Mouse (Mus musculus) heart, adult 2 months (tissue): ENCODE results near the gene Qrsl1. TPM values are rescaled to one million over a fixed set of nuclear protein-coding genes. Genes with fewer than 3 reads are reported as not detected.

Source experiments
- DNase-seq, 2 experiments: peaks; one replicate each; pipeline ENCODE4 v3.0.0; 2021
- H3K27ac ChIP-seq: fragments of 200-600 bp; 2 replicates; pipeline ENCODE4 v1.8.1; 2022
- H3K27me3 ChIP-seq: fragments of 200-500 bp; 2 replicates; pipeline ENCODE4 v1.6.1; 2012; ENCODE audit warnings: mild to moderate bottlenecking, low read length, inconsistent platforms, mixed read lengths; ENCODE audit not compliant: control insufficient read depth, insufficient read depth
- H3K36me3 ChIP-seq: fragments of 200-500 bp; 2 replicates; pipeline ENCODE4 v1.6.1; 2012; ENCODE audit warnings: low read length, inconsistent platforms; ENCODE audit not compliant: control insufficient read depth, insufficient read depth
- H3K4me1 ChIP-seq: fragments of 200-500 bp; 2 replicates; pipeline ENCODE4 v1.6.1; 2011; ENCODE audit warnings: low read length; ENCODE audit not compliant: control insufficient read depth, insufficient read depth
- H3K4me3 ChIP-seq: fragments of 200-600 bp; 2 replicates; pipeline ENCODE4 v1.8.1; 2022
- H3K79me2 ChIP-seq: fragments of 200-500 bp; replicated peaks from 2 replicates; pipeline ENCODE4 v1.6.1; 2012; ENCODE audit warnings: mild to moderate bottlenecking, inconsistent platforms, low read length, moderate library complexity, mixed read lengths; ENCODE audit not compliant: control insufficient read depth, insufficient read depth
- H3K9ac ChIP-seq: fragments of 200-500 bp; 2 replicates; pipeline ENCODE4 v1.6.1; 2012; ENCODE audit warnings: low read depth, mild to moderate bottlenecking, control low read depth, inconsistent platforms, low read length, mixed read lengths
- CTCF ChIP-seq: fragments of 200-600 bp; IDR thresholded peaks from 2 replicates; pipeline ENCODE4 v1.8.1; 2022; ENCODE audit warnings: antibody characterized with exemption, mild to moderate bottlenecking, moderate library complexity
- EP300 ChIP-seq: fragments of 200-500 bp; IDR thresholded peaks from 2 replicates; pipeline ENCODE4 v1.6.1; 2011; ENCODE audit warnings: low read depth, low read length, control low read depth; ENCODE audit not compliant: insufficient read depth
- POLR2A ChIP-seq: fragments of 200-500 bp; IDR thresholded peaks from 2 replicates; pipeline ENCODE4 v1.6.1; 2011; ENCODE audit warnings: mild to moderate bottlenecking, low read depth, low read length, control low read depth; ENCODE audit not compliant: insufficient read depth
- WGBS: fragments of 180-500 bp; shearing (Covaris S2); methylation state at CpG from one replicate; pipeline ENCODE4 v1.1.7; 2018; 5-methylcytosine and 5-hydroxymethylcytosine counted together
- intact Hi-C: fragments of 180-260 bp; cut with DNase I; formaldehyde crosslinking; loops from one replicate; pipeline ENCODE4 v1.15.1; 2025
- polyA plus RNA-seq: library from polyadenylated mRNA; depleted of rRNA; stranded (reverse); fragments of >200 nt; gene quantifications from 2 replicates; pipeline ENCODE4 v1.2.3, GENCODE M21; 2012
- total RNA-seq, 2 experiments: library from RNA; stranded (reverse); gene quantifications; 2 replicates each; pipeline ENCODE4 v1.2.3; 2021

Gene Qrsl1
- total and polyA plus RNA-seq, 3 experiments: 23.9 to 29.2 (median 25.0) TPM

GRCm38 (mm10) chr10:43910032-43910872 lies 8.7 kb upstream of the Qrsl1 start:
- WGBS: 77% methylated on average over 12 of the region's 12 CpGs
- no peaks in the 10 kb centered on the region; the same call in 1 of the 2 replicates for H3K36me3 ChIP-seq
- H3K79me2 ChIP-seq: no peaks in the 10 kb centered on the region
- H3K4me1 ChIP-seq: no peaks in the 10 kb centered on the region
- TF ChIP-seq POLR2A (no peak), EP300 (no peak), CTCF (no peak)
- H3K27me3 ChIP-seq: no peaks in the 10 kb centered on the region
- H3K4me3 ChIP-seq: no peak overlapping the region
- intact Hi-C loops: no loop called here
- H3K9ac ChIP-seq: no peak overlapping the region
- H3K27ac ChIP-seq: no peak overlapping the region
- no peak for DNase-seq

- 90% methylated on average over 1 of the region's 1 CpGs for WGBS
- H3K27ac ChIP-seq: no peak overlapping the region
- no peak for DNase-seq
- intact Hi-C loops: no loop called here
- no peak overlapping the region for H3K9ac ChIP-seq
- no peak for TF ChIP-seq POLR2A
- TF ChIP-seq CTCF: no peak
- TF ChIP-seq EP300: no peak
- peaks cover 1% of the 10 kb centered on the region; the same call in 1 of the 2 replicates for H3K4me1 ChIP-seq
- H3K4me3 ChIP-seq: no peak overlapping the region
- no peaks in the 10 kb centered on the region for H3K36me3 ChIP-seq
- H3K79me2 ChIP-seq: no peaks in the 10 kb centered on the region
- H3K27me3 ChIP-seq: no peaks in the 10 kb centered on the region
Measured at GRCm38 (mm10) chr10:43904569-43904968, 3.0 kb upstream of the Qrsl1 start.

GRCm38 (mm10) chr10:43900883-43901570 lies 518 bp downstream of the Qrsl1 start:
- no peaks in the 10 kb centered on the region for H3K79me2 ChIP-seq
- H3K27me3 ChIP-seq: no peaks in the 10 kb centered on the region
- TF ChIP-seq EP300 (0 out of 2 replicates have a peak, but pooled peaks have one; percentile 10), POLR2A (no peak), CTCF (no peak)
- intact Hi-C loops: loop anchor here (1.0 kb wide), 1 partner anchor 361 kb away; the partner anchor contains the start of gene 1700021F05Rik
- peak overlapping the region; percentile 79 for H3K4me3 ChIP-seq
- no peak for DNase-seq
- H3K9ac ChIP-seq: peak overlapping the region; percentile 83
- 5% methylated on average over 30 of the region's 30 CpGs for WGBS
- H3K36me3 ChIP-seq: no peaks in the 10 kb centered on the region
- peaks cover 1% of the 10 kb centered on the region; the same call in 1 of the 2 replicates for H3K4me1 ChIP-seq
- peak overlapping the region; percentile 91 for H3K27ac ChIP-seq

GRCm38 (mm10) chr10:43898276-43898675 lies 3.3 kb downstream of the Qrsl1 start:
- Histone ChIP-seq H3K4me1 (peaks cover 1% of the 10 kb centered on the region; the same call in 1 of the 2 replicates), H3K4me3 (no peak overlapping the region), H3K27ac (no peak overlapping the region), H3K79me2 (no peaks in the 10 kb centered on the region), H3K9ac (no peak overlapping the region), H3K27me3 (no peaks in the 10 kb centered on the region), H3K36me3 (no peaks in the 10 kb centered on the region)
- DNase-seq: no peak
- intact Hi-C loops: no loop called here
- 84% methylated on average over 7 of the region's 7 CpGs for WGBS
- TF ChIP-seq CTCF (no peak), EP300 (no peak), POLR2A (no peak)

- WGBS: 95% methylated on average over 8 of the region's 8 CpGs
- no peak for DNase-seq
- H3K36me3 ChIP-seq: no peaks in the 10 kb centered on the region
- intact Hi-C loops: no loop called here
- no peak for TF ChIP-seq POLR2A
- no peak for TF ChIP-seq EP300
- TF ChIP-seq CTCF: no peak
- no peaks in the 10 kb centered on the region for H3K27me3 ChIP-seq
- no peaks in the 10 kb centered on the region for H3K79me2 ChIP-seq
- no peak overlapping the region for H3K9ac ChIP-seq
- H3K4me1 ChIP-seq: peaks cover 1% of the 10 kb centered on the region; the same call in 1 of the 2 replicates
- H3K27ac ChIP-seq: no peak overlapping the region
- H3K4me3 ChIP-seq: no peak overlapping the region
Measured at GRCm38 (mm10) chr10:43896065-43896464, 5.5 kb downstream of the Qrsl1 start.
